Mouse (Mus musculus): ENCODE data around the gene Map3k4.
"Not testable (repeated sequence)": the region's sequence is repeated elsewhere in the genome, so short reads cannot be mapped to it uniquely, and the experiment has no call there.

The Map3k4 gene

GRCm38 (mm10) chr17:12291151-12291550 lies 27.4 kb downstream of the Map3k4 start:
- CTCF ChIA-PET, result interaction anchor here in 1 of 4 experiments (0.8 kb wide), 1 partner anchor 10 kb away, joined by 4 read pairs; no protein-coding TSS in a partner anchor
- POLR2A ChIA-PET, result interaction anchor here in 1 of 4 experiments (1.2 to 1.6 kb wide), 2 partner anchors 10 to 28 kb away, joined by 3 to 5 read pairs; partner anchors contain the start of gene Map3k4

- CTCF ChIA-PET, result interaction anchor here in 1 of 4 experiments (0.8 kb wide), 1 partner anchor 10 kb away, joined by 4 read pairs; no protein-coding TSS in a partner anchor
- POLR2A ChIA-PET, result interaction anchor here in 1 of 4 experiments (1.2 to 1.6 kb wide), 2 partner anchors 10 to 28 kb away, joined by 3 to 5 read pairs; partner anchors contain the start of gene Map3k4
These were observed 27.9 kb downstream of the Map3k4 start for GRCm38 (mm10) chr17:12290735-12291134.

GRCm38 (mm10) chr17:12289836-12290235 lies 28.8 kb downstream of the Map3k4 start:
- CTCF ChIA-PET, result not testable (repeated sequence)
- POLR2A ChIA-PET, result interaction anchor here in 1 of 4 experiments (1.2 kb wide), 1 partner anchor 29 kb away, joined by 3 read pairs; the partner anchor contains the start of gene Map3k4

- ChIA-PET POLR2A (no interaction called here), CTCF (no interaction called here)
These were observed 29.7 kb downstream of the Map3k4 start for GRCm38 (mm10) chr17:12288871-12289270.

GRCm38 (mm10) chr17:12279810-12280209 lies 38.8 kb downstream of the Map3k4 start:
- POLR2A ChIA-PET, result no interaction called here
- CTCF ChIA-PET, result no interaction called here

- ChIA-PET CTCF (interaction anchor here in 1 of 4 experiments (1.0 kb wide), 1 partner anchor 23 kb away, joined by 4 read pairs; no protein-coding TSS in a partner anchor), POLR2A (interaction anchor here in 2 of 4 experiments (0.6 to 3.1 kb wide), 5 partner anchors 12 to 58 kb away, joined by 3 to 13 read pairs (median 4); no protein-coding TSS in a partner anchor)
These were observed 40.5 kb downstream of the Map3k4 start for GRCm38 (mm10) chr17:12278073-12278472.

- POLR2A ChIA-PET, result interaction anchor here in 2 of 4 experiments (1.0 to 3.1 kb wide), 4 partner anchors 11 to 40 kb away, joined by 3 to 13 read pairs (median 4); no protein-coding TSS in a partner anchor
- CTCF ChIA-PET, result interaction anchor here in 1 of 4 experiments (1.0 to 1.1 kb wide), 2 partner anchors 24 to 90 kb away, joined by 4 read pairs; no protein-coding TSS in a partner anchor
These were observed 41.3 kb downstream of the Map3k4 start for GRCm38 (mm10) chr17:12277297-12277696.

GRCm38 (mm10) chr17:12276496-12277200 lies 41.9 kb downstream of the Map3k4 start:
- POLR2A ChIA-PET, result interaction anchor here in 2 of 4 experiments (0.6 to 3.1 kb wide), 5 partner anchors 10 to 170 kb away, joined by 3 to 13 read pairs (median 4); no protein-coding TSS in a partner anchor
- CTCF ChIA-PET, result interaction anchor here in 2 of 4 experiments (0.5 to 1.1 kb wide), 2 partner anchors 91 to 244 kb away, joined by 3 to 4 read pairs; no protein-coding TSS in a partner anchor

- CTCF ChIA-PET, result no interaction called here
- POLR2A ChIA-PET, result interaction anchor here in 2 of 4 experiments (1.3 to 1.8 kb wide), 2 partner anchors 10 kb away, joined by 3 to 4 read pairs; no protein-coding TSS in a partner anchor
These were observed 42.8 kb downstream of the Map3k4 start for GRCm38 (mm10) chr17:12275756-12276155.

GRCm38 (mm10) chr17:12273032-12273431 lies 45.6 kb downstream of the Map3k4 start:
- POLR2A ChIA-PET, result interaction anchor here in 1 of 4 experiments (1.0 kb wide), 1 partner anchor 33 kb away, joined by 3 read pairs; no protein-coding TSS in a partner anchor
- CTCF ChIA-PET, result interaction anchor here in 1 of 4 experiments (0.5 to 1.2 kb wide), 2 partner anchors 21 to 153 kb away, joined by 3 to 4 read pairs; no protein-coding TSS in a partner anchor

GRCm38 (mm10) chr17:12271805-12272204 lies 46.8 kb downstream of the Map3k4 start:
- CTCF ChIA-PET, result no interaction called here
- POLR2A ChIA-PET, result interaction anchor here in 2 of 4 experiments (1.1 to 1.5 kb wide), 3 partner anchors 9 to 10 kb away, joined by 3 to 4 read pairs (median 3); no protein-coding TSS in a partner anchor

GRCm38 (mm10) chr17:12268538-12268937 lies 50.1 kb downstream of the Map3k4 start:
- ChIA-PET CTCF (no interaction called here), POLR2A (no interaction called here)

- ChIA-PET CTCF (no interaction called here), POLR2A (no interaction called here)
These were observed 50.5 kb downstream of the Map3k4 start for GRCm38 (mm10) chr17:12268091-12268490.

- POLR2A ChIA-PET, result interaction anchor here in 3 of 4 experiments (0.5 to 2.3 kb wide), 24 partner anchors 9 to 221 kb away, joined by 3 to 13 read pairs (median 4); partner anchors contain the start of genes Map3k4 (in 2 of the 3) and Agpat4 (in 1 of the 3)
- CTCF ChIA-PET, result interaction anchor here in 3 of 4 experiments (0.9 to 2.0 kb wide), 15 partner anchors 28 to 235 kb away, joined by 3 to 15 read pairs (median 4); no protein-coding TSS in a partner anchor
These were observed 52.3 kb downstream of the Map3k4 start for GRCm38 (mm10) chr17:12265969-12266925.

- ChIA-PET POLR2A (interaction anchor here in 3 of 4 experiments (0.5 to 1.4 kb wide), 6 partner anchors 9 to 650 kb away, joined by 3 to 6 read pairs (median 4); no protein-coding TSS in a partner anchor), CTCF (interaction anchor here in 1 of 4 experiments (0.9 kb wide), 1 partner anchor 233 kb away, joined by 3 read pairs; no protein-coding TSS in a partner anchor)
These were observed 54.3 kb downstream of the Map3k4 start for GRCm38 (mm10) chr17:12264293-12264692.

GRCm38 (mm10) chr17:12263787-12264186 lies 54.8 kb downstream of the Map3k4 start:
- ChIA-PET POLR2A (interaction anchor here in 1 of 4 experiments (0.5 to 1.4 kb wide), 4 partner anchors 13 to 1520 kb away, joined by 3 to 6 read pairs (median 3); no protein-coding TSS in a partner anchor), CTCF (interaction anchor here in 2 of 4 experiments (0.5 to 0.9 kb wide), 2 partner anchors 48 to 233 kb away, joined by 3 read pairs; no protein-coding TSS in a partner anchor)

GRCm38 (mm10) chr17:12262851-12263250 lies 55.7 kb downstream of the Map3k4 start:
- CTCF ChIA-PET, result interaction anchor here in 2 of 4 experiments (0.6 to 1.0 kb wide), 2 partner anchors 104 to 141 kb away, joined by 3 to 4 read pairs; no protein-coding TSS in a partner anchor

GRCm38 (mm10) chr17:12261887-12262286 lies 56.7 kb downstream of the Map3k4 start:
- POLR2A ChIA-PET, result interaction anchor here in 1 of 4 experiments (1.2 kb wide), 1 partner anchor 10 kb away, joined by 3 read pairs; no protein-coding TSS in a partner anchor

More at GRCm38 (mm10) chr17:12262851-12263250, 55.7 kb downstream of the Map3k4 start:
- POLR2A ChIA-PET, result interaction anchor here in 1 of 4 experiments (1.2 to 1.4 kb wide), 2 partner anchors 14 to 23 kb away, joined by 3 read pairs; no protein-coding TSS in a partner anchor

More at GRCm38 (mm10) chr17:12261887-12262286, 56.7 kb downstream of the Map3k4 start:
- CTCF ChIA-PET, result no interaction called here

Data from embryonic stem cell, embryonic (primary cell).